Mouse (Mus musculus) adrenal gland (tissue): Measurements from ENCODE around the gene Atp6v0d1.

Source experiments
- intact Hi-C: fragments of 180-260 bp; cut with DNase I; formaldehyde crosslinking; loops from one replicate; pipeline ENCODE4 v1.15.1; 2025
- long read RNA-seq, 2 experiments: library from polyadenylated mRNA; unstranded; transcript quantifications; one replicate each; pipeline ENCODE4 v2.0.0; 2020; ENCODE audit warnings: borderline replicate concordance in 1 of 2; ENCODE audit not compliant: insufficient replicate concordance in 1 of 2

Gene Atp6v0d1
- long read RNA-seq, experiment 1, transcript Atp6v0d1-201 (8 exons, 1,629 nt), result major isoform, 32 of 47 reads
- long read RNA-seq, experiment 1, partial matches to known transcripts, result 12 of 47 reads
- long read RNA-seq, experiment 1, other reads (novel, unspliced or antisense), result 3 of 47 reads
- long read RNA-seq, experiment 2, transcript Atp6v0d1-201 (8 exons, 1,629 nt), result major isoform, 45 of 56 reads
- long read RNA-seq, experiment 2, partial matches to known transcripts, result 11 of 56 reads
- long read RNA-seq, experiment 2, other reads (novel, unspliced or antisense), result 0 of 56 reads

GRCm38 (mm10) chr8:105565952-105566702 is at the start of gene Atp6v0d1:
Atp6v0d1 (minus strand) TSS chr8:105566047.
- intact Hi-C loops, result loop anchor here (5.0 kb wide), 1 partner anchor 36 kb away; no protein-coding TSS in a partner anchor

- intact Hi-C loops, result no loop called here
Observed at GRCm38 (mm10) chr8:105613830-105614511, 48.1 kb upstream of the Atp6v0d1 start.

DNA sequence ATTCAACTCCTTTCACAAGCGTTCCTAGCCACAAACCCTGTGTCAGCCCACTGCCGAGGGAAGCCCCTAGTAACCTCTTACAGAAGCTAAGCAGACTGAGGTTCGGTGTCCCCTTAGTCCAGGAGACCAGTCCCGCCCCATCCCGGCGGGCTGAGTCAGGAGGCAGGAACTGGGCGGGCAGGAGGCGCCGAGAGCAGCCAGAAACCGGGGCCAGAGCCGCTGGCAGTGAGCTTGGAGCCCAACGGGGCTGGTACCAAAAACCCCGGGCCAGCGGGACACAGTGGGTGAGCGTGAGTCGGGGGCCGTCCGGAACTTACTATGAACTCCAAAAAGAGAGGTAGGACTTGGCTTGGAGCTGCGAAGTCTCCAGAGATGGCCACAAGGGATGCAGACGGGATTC is 47.2 kb upstream of the Atp6v0d1 start:
- intact Hi-C loops, result no loop called here

DNA sequence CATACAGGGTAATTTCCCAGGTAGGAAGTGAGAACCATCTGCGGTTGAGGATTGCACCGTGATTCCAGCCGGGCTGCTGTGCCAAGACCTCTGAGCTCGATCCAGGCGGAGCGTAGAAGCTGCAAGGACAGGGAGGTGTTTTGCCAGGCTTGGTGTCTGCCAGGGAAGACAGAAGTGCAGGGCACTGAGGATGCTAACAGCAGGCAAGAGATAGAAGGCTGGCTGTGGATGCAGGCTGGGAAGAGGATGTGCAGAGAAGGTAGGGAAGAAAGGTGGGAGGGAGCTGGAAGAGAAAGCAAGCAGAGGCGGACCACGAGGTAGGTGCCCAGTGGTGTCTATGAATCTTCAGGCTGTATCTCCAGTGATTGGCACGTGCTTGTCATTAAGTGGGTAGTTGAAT is 46.0 kb upstream of the Atp6v0d1 start:
- intact Hi-C loops, result no loop called here

DNA sequence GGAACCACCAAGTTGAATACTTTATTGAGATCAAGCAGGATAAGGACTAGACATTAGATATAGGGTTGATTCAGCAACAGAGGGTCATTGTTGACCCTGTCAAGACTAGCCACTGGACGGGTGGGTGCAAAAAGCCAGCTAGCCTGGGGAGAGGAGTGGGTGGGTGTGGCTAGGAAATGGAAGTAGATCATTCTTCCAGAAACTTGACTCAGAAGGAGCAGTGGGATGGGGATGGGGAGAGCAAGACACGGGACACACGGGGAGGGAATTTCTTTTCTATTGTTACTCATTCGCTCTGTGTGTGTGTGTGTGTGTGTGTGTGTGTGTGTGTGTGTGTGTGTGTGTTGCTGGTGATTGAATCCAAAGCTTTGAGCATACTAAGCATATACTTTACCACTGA is 43.9 kb upstream of the Atp6v0d1 start:
- intact Hi-C loops, result no loop called here

DNA sequence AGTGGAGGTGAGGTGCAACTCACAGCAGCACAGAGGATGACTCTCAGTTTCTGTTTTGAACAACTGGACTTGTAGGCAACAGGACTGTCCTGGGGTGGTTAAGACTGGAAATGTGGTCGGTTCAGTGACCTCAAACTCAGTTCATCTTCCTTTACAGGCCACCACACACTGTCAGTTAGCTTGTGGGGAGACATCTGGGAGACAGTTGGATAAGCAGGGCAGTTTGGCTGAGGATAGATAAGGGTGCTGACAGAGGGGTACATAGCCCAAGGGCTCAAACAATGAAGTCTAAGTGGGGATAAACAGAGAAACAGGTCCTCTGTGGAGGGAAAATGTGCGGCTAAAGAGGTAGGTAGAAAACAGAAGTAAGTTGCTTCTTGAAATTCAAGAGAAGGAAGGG is 43.5 kb upstream of the Atp6v0d1 start:
- intact Hi-C loops, result no loop called here

DNA sequence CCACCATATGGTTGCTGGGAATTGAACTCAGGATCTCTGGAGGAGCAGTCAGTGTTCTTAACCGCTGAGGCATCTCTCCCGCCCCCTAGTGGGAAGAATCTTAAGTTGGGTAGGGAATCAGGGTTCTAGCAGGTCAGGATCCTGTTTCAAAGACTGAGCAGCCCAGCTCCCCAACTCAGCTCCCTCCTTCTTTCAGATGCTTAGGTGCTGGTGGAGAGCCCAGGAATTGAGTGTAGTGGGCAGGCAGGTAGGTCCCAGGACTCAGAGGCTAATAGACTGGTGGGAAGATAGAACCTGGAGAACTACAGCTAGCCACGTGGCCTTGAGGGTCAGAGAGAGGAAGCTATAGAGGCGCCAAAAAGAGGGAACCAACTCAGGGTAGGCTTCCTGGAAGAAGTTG is 41.8 kb upstream of the Atp6v0d1 start:
- intact Hi-C loops, result no loop called here

DNA sequence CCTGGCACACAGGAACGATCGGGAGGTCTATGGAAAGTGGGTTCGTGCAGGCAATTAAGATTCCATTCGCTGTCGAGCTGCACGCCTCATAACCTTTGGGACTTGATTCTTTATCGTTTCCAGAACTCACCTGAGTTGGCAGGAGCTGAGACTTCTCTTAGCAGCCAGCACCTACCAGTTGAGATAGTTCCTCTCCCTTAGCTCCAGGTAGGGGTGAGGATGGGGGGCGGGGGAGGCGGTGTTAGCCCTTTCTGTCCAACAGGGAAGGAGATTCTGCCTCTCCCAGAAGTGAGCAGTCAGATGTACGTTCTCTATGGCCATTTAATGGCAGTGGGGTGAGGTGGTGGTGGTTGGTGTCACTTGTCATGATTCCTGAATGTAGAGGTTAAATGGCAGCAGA is 41.2 kb upstream of the Atp6v0d1 start:
- intact Hi-C loops, result no loop called here

GRCm38 (mm10) chr8:105606189-105607023 is 40.6 kb upstream of the Atp6v0d1 start:
- intact Hi-C loops, result no loop called here

DNA sequence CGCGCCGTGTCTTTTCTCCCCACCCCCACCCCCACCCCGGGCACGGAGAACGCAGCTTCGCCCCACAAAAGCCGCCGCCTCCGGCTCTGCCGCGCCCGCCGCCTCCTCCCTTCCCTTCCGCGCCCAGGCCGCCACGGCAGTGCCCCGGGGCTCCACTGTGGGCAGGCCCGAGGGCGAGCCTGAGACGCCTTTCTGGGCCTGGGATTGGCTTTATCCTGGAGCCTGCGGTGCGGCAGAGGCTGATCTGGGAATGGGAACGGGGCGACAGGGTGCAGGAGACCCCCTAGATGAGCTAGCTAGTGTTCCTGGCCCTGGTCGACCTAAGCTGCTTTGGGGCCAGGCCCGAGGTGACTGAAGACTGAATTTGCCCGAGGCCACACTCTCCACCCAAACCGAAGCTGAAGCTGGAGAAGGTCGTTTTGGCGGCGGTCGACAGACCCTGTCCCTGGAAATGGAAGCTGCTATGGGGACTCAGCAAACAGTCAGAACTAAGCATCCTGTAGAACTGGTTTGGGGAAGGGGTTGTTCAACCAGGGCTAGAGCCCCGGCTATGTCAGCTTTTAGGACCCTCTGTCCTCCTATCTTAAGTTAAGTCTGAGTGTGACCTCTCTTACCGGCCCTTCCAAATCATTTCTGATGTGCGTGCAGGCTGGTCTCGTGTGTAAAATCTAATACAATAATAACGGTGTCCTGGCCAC is 39.8 kb upstream of the Atp6v0d1 start:
- intact Hi-C loops, result no loop called here

DNA sequence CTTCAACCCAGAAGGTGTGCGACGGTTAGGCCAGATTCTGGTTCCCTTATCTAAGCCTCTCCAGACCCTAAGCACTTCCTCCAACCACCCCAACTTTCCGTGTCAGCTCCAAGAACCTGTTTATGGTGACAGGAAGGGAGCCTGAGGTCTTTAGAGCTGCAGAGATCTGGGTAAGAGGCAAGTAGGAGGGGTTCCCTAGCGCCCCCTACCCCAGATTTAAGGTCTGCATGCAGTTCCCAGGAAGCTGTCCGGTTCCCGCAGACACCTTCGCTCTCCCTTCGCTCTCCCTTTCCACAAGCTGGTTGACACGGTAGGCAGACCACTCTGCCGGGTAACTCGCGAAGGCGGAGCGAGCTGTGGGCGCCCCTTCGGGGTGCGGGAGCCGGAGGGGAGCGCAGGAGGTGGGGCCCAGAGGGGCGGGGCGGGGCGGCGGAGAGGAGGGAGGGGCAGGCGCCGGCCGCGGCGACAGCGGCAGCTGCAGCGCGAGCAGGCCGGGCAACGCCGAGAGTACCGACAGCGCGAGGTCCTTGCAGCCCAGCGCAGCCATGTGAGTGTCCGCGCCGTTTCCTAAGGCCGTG is 39.0 kb upstream of the Atp6v0d1 start, which contains the start of gene Ripor1:
Ripor1 (plus strand) TSS at position 452 of the 578 bp plus-strand sequence.
- intact Hi-C loops, result loop anchor here (5.0 kb wide), 1 partner anchor 38 kb away; the partner anchor contains the start of gene Atp6v0d1

DNA sequence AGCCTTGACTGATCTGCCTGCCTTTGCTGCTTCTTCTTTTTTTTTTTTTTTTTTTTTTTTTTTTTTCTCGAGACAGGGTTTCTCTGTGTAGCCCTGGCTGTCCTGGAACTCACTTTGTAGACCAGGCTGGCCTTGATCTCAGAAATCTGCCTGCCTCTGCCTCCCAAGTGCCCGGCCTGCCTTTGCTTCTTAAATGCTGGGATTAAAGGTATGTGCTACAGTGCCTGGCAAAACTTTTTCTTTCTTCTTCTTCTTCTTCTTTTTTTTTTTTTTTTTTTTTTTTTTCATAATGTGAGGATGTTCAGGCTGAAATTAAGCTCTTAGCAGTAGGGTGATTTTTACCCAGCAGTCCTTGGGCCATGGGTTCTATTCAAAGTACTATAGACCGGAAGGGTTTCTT is 36.7 kb upstream of the Atp6v0d1 start:
- intact Hi-C loops, result loop anchor here (5.0 kb wide), 1 partner anchor 35 kb away; the partner anchor contains the start of gene Atp6v0d1

DNA sequence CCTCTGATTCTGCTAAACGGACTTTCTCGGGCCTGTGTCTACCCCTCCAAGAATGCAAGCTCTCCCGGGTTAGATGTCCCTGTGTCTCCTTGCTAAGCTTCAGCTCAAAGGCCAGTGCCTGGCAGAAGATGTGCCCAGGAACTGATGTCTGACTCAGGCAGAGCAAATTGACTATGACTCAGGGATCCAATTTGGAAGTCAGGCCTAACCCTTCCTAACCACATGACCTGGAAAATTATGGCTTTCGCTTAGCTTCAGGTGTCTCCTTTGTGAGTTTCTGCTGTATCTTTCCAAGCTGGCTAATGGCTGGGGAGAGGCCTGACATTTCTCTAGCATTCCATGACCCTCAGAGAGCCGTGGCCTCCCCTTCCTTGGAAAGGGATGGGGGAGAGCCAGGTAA is 35.5 kb upstream of the Atp6v0d1 start:
- intact Hi-C loops, result loop anchor here (5.0 kb wide), 1 partner anchor 34 kb away; the partner anchor contains the start of gene Atp6v0d1

DNA sequence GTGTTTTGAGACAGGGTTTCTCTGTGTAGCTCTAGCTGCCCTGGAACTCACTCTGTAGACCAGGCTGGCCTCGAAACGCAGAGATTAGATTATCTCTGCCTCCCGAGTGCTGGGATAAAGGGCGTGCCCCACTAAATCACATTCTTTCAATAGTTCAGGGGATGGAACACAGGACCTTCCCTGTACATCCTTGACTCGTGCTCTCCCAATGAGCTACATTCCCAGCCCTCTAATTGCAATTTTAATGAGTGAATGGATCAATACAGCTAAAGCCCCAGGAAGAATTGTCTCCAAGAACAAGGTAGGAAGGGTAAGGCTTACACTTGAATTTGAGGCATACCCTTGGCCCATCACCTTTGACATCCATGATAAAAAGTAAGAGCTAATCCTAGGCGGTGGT is 32.9 kb upstream of the Atp6v0d1 start:
- intact Hi-C loops, result no loop called here

DNA sequence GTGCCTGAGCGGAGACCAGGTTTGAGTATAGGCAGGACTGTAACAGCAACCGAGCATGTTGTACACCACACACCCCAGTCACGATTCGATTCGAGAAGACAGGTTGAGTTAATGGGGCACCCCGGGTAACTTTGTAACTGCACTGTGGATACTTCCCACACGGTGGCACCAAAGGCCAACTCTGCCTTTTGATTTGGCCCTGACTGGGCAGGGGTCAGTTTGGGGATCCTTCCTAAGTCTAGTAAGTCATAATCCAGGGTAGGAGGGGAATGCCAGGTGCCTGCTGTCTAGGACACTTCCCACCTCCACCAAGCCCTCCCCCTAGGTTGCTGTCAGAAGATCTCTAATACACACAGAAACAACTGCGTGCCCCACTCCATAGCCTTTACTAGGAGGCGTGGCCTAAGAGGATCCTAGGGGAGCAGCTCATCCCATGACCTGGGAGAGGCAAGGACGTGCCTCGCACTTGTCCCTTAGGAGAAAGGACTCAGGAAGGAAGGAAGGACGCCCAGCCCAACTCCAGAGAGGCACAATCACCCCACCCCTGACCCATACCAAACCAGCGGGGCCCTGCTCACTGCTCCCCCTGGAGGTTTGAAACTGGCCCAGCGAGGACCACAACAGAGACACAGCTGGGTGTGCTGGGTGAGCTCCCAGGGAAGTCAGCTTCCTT is 30.7 kb upstream of the Atp6v0d1 start:
- intact Hi-C loops, result no loop called here

- intact Hi-C loops, result no loop called here
Observed at GRCm38 (mm10) chr8:105594451-105595242, 28.8 kb upstream of the Atp6v0d1 start.

GRCm38 (mm10) chr8:105593859-105594258 is 28.0 kb upstream of the Atp6v0d1 start:
- intact Hi-C loops, result no loop called here

DNA sequence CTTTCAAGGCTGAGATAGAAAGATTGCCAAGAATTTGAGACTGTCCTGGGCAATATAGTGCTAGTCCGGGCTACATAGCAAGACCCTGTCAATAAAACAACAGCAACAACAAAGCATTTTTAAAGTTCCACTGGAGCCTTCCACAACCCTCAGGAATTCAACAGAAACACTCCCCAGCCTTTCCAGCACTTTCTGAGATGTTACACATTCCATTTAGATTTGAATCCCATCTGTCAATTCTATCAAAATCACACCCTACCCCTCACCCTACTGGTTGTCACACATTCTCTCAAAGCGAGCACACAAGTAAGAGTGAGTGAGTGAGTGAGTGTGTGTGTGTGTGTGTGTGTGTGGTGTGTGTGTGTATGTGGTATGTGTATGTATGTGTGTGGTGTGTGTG is 26.6 kb upstream of the Atp6v0d1 start:
- intact Hi-C loops, result no loop called here

DNA sequence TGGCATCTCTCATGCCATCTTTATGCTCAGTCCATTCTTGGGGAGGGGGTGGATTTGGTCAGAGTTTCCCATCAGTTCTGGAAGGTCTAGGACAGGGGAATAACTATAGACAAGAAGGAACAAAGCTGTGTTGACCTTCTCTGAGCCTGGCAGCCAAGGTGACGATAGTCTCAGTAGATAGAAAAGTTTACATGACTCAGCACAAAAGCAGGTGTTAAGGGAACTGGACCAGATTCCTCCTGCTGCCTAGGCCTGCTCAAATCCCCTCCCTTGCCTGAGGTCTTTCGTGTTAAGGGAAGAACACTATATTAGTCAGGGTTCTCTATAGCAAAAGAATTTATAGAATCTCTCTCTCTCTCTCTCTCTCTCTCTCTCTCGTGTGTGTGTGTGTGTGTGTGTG is 13.9 kb upstream of the Atp6v0d1 start:
- intact Hi-C loops, result no loop called here
